Mouse (Mus musculus) brain, embryonic 14.5 days (tissue): ENCODE results near the gene Ercc6l.

Source experiments
- CTCF ChIP-seq: fragments of 200-500 bp; IDR thresholded peaks from 2 replicates; pipeline ENCODE4 v1.5.1; 2012; ENCODE audit warnings: inconsistent platforms, mild to moderate bottlenecking, moderate library complexity, borderline replicate concordance; ENCODE audit not compliant: insufficient read depth, insufficient read length; ENCODE audit errors: extremely low read depth
- POLR2A ChIP-seq: fragments of 200-500 bp; IDR thresholded peaks from 2 replicates; pipeline ENCODE4 v1.6.1; 2012; ENCODE audit warnings: mild to moderate bottlenecking, inconsistent platforms, borderline replicate concordance; ENCODE audit not compliant: poor library complexity, insufficient read depth, insufficient read length, severe bottlenecking; ENCODE audit errors: extremely low read depth

GRCm38 (mm10) chrX:102169724-102170123 is 12.8 kb upstream of the Ercc6l start:
- TF ChIP-seq CTCF: no peak
- no peak for TF ChIP-seq POLR2A
